Mouse (Mus musculus) gonadal fat pad, adult 2 months (tissue): ENCODE data around the gene Sephs2. TPM values are rescaled to one million over a fixed set of nuclear protein-coding genes. Genes with fewer than 3 reads are reported as not detected.
"Not testable (repeated sequence)": the region's sequence is repeated elsewhere in the genome, so short reads cannot be mapped to it uniquely, and the experiment has no call there.

Experiments used
- DNase-seq: peaks from one replicate; pipeline ENCODE4 v3.0.0-alpha.2; 2012; ENCODE audit warnings: low read depth
- polyA plus RNA-seq: library from polyadenylated mRNA; depleted of rRNA; stranded (reverse); fragments of >200 nt; gene quantifications from 2 replicates; pipeline ENCODE4 v1.2.3, GENCODE M21; 2012

Gene Sephs2
- polyA plus RNA-seq, 1 experiment = 21.3 TPM

- DNase-seq = no peak
Measured at GRCm38 (mm10) chr7:127271093-127271492, 2.8 kb downstream of the Sephs2 start.

- DNase-seq = no peak
Measured at GRCm38 (mm10) chr7:127270666-127271065, 3.2 kb downstream of the Sephs2 start.

- no peak for DNase-seq
Measured at GRCm38 (mm10) chr7:127270256-127270655, 3.6 kb downstream of the Sephs2 start.

GRCm38 (mm10) chr7:127263526-127263925 is 10.3 kb downstream of the Sephs2 start:
- no peak for DNase-seq

GRCm38 (mm10) chr7:127262218-127262961 is 11.5 kb downstream of the Sephs2 start:
- DNase-seq = no peak

GRCm38 (mm10) chr7:127260309-127261111 is 13.3 kb downstream of the Sephs2 start, which contains the start of gene Dctpp1:
Gene Dctpp1, minus strand, starts transcription at chr7:127260709.
- DNase-seq = peak; percentile 96

- no peak for DNase-seq
Measured at GRCm38 (mm10) chr7:127259186-127259905, 14.5 kb downstream of the Sephs2 start.

- DNase-seq = no peak
Measured at GRCm38 (mm10) chr7:127256518-127256917, 17.3 kb downstream of the Sephs2 start.

- no peak for DNase-seq
Measured at GRCm38 (mm10) chr7:127255965-127256364, 17.9 kb downstream of the Sephs2 start.

GRCm38 (mm10) chr7:127255008-127255407 is 18.8 kb downstream of the Sephs2 start:
- DNase-seq = no peak

- DNase-seq = no peak
Measured at GRCm38 (mm10) chr7:127253821-127254769, 19.8 kb downstream of the Sephs2 start.

- DNase-seq = no peak
Measured at GRCm38 (mm10) chr7:127253341-127253740, 20.5 kb downstream of the Sephs2 start.

- no peak for DNase-seq
Measured at GRCm38 (mm10) chr7:127252414-127252813, 21.4 kb downstream of the Sephs2 start.

- DNase-seq = not testable (repeated sequence)
Measured at GRCm38 (mm10) chr7:127250511-127250910, 23.3 kb downstream of the Sephs2 start.

- DNase-seq = no peak
Measured at GRCm38 (mm10) chr7:127244658-127245510, 29.0 kb downstream of the Sephs2 start.

GRCm38 (mm10) chr7:127243870-127244657 is 29.8 kb downstream of the Sephs2 start, which contains the start of gene Zfp771:
Gene Zfp771, plus strand, starts transcription at chr7:127244274.
- DNase-seq = no peak

GRCm38 (mm10) chr7:127243361-127243867 is 30.4 kb downstream of the Sephs2 start:
- no peak for DNase-seq

- no peak for DNase-seq
Measured at GRCm38 (mm10) chr7:127234777-127235176, 39.1 kb downstream of the Sephs2 start.

- no peak for DNase-seq
Measured at GRCm38 (mm10) chr7:127233765-127234164, 40.1 kb downstream of the Sephs2 start.
